Mouse (Mus musculus) lung, adult 18-20 months (tissue): ENCODE measurements at regions not wholly inside any gene's neighbourhood (a gene's known extent, or its start where the extent isn't known, plus 50 kb on each side); places are given as distances from the start of the nearest gene placed in this dataset.

Source experiments
- DNase-seq, 2 experiments: peaks; one replicate each; pipeline ENCODE4 v3.0.0; 2022; ENCODE audit warnings: mixed read lengths in 2 of 2

GRCm38 (mm10) chr10:66433490-66433889 lies 662.4 kb upstream of the Jmjd1c start:
- DNase-seq, result no peak

DNA sequence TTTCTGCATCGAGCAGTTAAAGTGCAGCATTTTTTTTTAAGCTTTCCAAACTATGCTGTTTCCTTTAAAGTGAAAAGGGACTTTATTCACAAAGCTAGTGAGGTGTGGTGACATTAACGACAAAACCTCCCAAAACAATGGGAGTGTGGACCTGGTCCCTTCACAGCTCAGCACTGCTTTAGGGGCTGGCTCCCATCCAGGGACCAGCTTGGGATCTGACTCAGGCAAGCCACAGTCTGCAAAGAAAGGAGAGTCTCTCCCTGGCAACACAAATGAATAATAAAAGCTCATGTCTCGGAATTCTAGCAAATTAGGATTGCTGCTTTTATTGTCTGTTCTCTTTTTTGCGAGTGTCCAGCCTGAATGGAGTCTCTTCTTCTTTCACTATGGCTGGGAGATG lies 625.2 kb upstream of the Jmjd1c start:
- no peak for DNase-seq

GRCm38 (mm10) chr10:66472038-66472437 lies 623.9 kb upstream of the Jmjd1c start:
- DNase-seq, result no peak

GRCm38 (mm10) chr10:66475187-66475735 lies 620.7 kb upstream of the Jmjd1c start:
- DNase-seq, result no peak

DNA sequence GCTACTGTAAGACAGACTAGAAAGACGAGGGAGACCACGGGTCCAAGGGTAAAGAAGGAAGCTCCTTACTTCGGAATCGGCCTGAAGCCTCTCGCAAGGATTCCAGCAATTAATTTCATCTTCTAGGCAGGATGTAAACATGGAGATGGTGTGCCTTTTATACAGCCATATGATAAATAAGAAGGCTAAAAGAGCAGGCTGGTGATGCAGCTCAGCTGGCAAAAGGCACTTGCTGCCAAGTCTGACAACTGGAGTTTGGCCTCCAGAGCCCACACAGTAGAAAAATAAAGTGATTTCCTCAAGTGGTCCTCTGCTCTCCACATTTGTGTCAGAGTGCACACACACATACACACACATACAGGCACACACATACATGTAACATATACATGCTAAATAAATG lies 605.1 kb upstream of the Jmjd1c start:
- no peak for DNase-seq

GRCm38 (mm10) chr10:66491850-66492249 lies 604.1 kb upstream of the Jmjd1c start:
- DNase-seq, result no peak

GRCm38 (mm10) chr10:66539846-66540245 lies 556.1 kb upstream of the Jmjd1c start:
- no peak for DNase-seq

DNA sequence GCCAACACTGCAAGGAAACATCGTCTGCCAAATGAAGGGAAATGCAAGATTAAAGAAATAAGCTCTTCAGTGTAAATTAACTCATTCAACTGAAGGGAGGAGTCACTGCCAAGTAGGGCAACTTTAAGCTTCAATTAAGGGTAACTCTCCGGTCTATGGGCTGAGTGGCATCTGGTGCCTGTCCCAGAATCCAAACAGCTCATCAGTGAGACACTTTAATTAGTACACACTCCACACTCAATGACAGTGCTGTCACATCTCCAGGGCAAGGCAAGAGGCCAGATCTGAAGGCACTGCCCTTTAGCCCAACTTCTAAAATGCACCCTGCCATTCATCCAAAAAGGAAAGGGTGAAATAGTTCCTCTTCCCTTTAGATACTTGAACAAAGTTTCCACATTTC lies 549.3 kb upstream of the Jmjd1c start:
- DNase-seq, result no peak

DNA sequence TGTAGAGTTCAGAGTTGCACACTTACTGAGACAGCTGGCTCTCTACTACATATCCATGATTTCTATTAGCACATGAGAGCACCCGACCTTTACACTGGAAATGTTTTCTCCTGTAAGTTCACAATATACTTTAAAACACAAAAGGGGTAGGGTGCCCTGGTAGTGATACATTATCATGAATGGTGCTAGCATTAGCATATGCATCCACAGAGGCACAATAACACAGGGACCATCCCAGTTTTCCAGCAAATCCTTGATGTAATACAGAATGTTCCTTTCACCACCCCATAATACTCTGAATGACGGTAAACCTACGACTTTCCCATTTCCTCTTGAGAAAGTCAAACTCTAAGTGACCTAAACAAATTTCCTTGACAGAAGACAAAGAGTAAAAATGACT lies 548.3 kb upstream of the Jmjd1c start:
- DNase-seq, result no peak

- DNase-seq, result no peak
Observed at GRCm38 (mm10) chr10:66548073-66548472, 547.9 kb upstream of the Jmjd1c start.

- DNase-seq, result no peak
Observed at GRCm38 (mm10) chr10:66552919-66553318, 543.0 kb upstream of the Jmjd1c start.

GRCm38 (mm10) chr10:66554259-66554658 lies 541.7 kb upstream of the Jmjd1c start:
- no peak for DNase-seq

DNA sequence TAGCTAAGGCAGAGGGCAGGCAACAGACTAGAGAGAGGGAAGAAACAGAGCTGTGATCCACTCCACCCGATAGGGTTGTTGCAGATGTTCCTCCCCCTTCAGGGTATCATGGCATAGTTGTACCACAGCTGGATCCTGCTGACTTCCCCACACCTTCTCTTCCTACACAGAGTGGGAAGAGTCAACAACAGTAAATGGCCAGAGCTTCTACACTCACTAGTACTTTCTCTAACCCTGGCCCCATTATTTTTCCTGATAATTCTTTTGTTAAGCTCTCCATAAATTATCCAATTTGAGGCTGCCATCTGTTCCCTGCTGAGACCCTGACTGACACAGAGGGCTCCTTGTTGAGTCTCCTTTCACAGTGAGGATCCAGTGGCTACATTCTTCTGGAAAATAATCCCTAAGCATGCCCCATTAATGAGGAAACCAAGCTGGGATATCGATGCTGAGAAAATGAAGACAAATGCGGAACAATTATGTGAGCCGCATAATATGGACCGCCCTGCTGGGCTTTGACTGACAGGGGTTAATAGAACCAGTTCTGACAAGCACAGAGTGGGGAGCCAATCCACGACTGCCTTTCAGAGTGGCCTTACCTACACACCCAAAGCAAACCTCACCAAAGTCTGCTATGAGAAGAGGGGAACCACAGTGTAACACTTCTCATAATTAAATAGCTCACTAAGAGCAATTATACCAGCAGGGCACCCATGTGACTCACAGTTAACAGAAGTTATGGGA lies 537.7 kb upstream of the Jmjd1c start:
- DNase-seq, result no peak

- DNase-seq, result no peak
Observed at GRCm38 (mm10) chr10:66565374-66565773, 530.6 kb upstream of the Jmjd1c start.

- no peak for DNase-seq
Observed at GRCm38 (mm10) chr10:66574846-66575535, 520.9 kb upstream of the Jmjd1c start.

GRCm38 (mm10) chr10:66593001-66593400 lies 502.9 kb upstream of the Jmjd1c start:
- no peak for DNase-seq

GRCm38 (mm10) chr10:66593506-66593905 lies 502.4 kb upstream of the Jmjd1c start:
- no peak for DNase-seq

DNA sequence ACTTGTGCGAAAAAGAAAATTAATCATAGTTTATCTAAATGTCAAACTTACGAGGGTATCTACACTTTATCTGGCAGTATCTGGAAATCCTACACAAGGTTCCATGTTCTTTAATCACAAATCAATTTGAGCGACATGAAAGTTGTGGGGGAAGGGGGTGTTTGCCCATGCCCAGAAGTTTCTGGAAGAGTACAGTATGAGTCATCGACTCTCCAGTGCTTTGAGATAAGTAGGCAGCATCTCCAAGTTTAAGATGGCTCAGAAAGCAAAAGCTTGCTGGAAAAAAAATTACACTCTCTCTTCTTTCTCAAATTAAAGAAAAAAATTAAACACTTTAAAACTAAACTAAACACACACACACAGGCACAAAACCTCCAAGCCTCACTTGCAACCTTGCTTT lies 498.0 kb upstream of the Jmjd1c start:
- no peak for DNase-seq

DNA sequence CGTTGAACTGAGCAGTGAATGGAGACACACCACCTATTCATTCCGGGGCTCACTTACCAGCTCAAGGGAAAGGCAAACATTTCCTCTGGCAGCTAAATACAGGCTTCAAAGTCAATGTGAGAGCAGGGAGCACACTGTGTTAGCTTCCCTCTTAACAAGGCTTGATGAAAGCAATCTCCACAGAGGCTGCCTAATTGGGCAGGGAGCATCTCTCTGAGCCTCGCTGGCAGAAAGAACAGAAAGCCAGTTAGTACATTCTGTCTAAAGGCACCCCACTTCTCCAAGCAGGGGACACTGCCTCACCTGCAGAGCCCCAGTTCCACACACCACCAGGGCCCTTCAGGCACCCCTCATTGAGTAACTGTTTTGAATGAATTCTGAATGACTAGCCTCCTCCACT lies 488.8 kb upstream of the Jmjd1c start:
- DNase-seq, result no peak

DNA sequence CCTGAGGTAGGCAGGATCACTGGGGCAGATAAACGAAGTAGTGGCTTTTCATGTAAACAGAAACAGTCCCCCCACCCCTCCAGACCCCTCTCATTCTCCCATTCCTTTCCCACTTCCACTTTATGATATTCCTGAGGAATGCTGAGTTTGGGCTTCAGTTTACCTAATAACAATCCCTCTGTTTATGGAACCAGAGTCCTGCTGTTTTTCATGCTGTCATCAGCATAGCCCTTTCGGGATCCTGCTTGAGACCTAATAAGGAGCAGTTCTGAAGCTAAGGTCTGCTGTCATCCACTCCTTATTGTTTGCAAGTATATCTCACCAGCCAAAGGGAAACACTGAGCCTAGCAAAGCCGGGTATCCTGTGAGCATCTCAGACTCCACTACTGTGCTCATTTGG lies 479.6 kb upstream of the Jmjd1c start:
- no peak for DNase-seq

GRCm38 (mm10) chr10:66630996-66631395 lies 464.9 kb upstream of the Jmjd1c start:
- DNase-seq, result no peak

GRCm38 (mm10) chr10:66640890-66641847 lies 454.8 kb upstream of the Jmjd1c start:
- DNase-seq, result no peak

- no peak for DNase-seq
Observed at GRCm38 (mm10) chr10:66641966-66642365, 454.0 kb upstream of the Jmjd1c start.
